Mouse (Mus musculus) embryonic stem cell, embryonic (primary cell): ENCODE results near the gene Gdpd2.

Experiments used
- CTCF ChIA-PET, 4 experiments: fragments of 300-600 bp in 2 of 4; fragments of 350-600 bp in 2 of 4; sonication (Branson Sonifier 250); formaldehyde crosslinking; loops; one replicate each; lab custom pipeline; 2022; ENCODE audit warnings: inconsistent platforms in 2 of 4; lab: Charles Lee
- POLR2A ChIA-PET, 4 experiments: fragments of 300-600 bp in 2 of 4; fragments of 350-600 bp in 2 of 4; sonication (Branson Sonifier 250); formaldehyde crosslinking; loops; one replicate each; lab custom pipeline; 2022; ENCODE audit warnings: antibody characterized with exemption in 4 of 4, inconsistent platforms in 1 of 4; lab: Charles Lee

The Gdpd2 gene

DNA sequence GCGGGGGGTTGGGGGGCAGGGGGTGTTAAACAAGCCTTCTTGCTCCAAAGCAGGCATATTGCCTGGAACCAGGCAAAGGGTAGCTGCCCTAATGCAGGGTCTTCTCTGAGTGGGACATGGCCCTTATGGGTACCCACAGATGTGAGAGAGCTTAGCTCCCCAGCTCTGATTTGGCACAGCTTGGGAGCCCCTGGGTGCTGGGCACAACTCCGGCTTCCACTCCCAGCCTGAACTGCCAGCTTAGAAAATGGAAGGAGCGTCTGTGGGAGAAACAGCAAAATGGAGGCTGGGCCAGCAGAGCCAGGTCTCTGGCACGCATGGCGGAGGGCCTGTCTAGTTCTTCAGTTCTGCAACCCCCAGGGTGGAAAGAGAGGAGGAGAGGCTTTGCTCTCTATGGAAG lies 39.6 kb downstream of the Gdpd2 start:
- ChIA-PET POLR2A (interaction anchor here in 2 of 4 experiments (1.5 to 1.8 kb wide), 2 partner anchors 7 to 38 kb away, joined by 3 to 5 read pairs; no protein-coding TSS in a partner anchor), CTCF (interaction anchor here in 1 of 4 experiments (0.7 kb wide), 1 partner anchor 9 kb away, joined by 4 read pairs; no protein-coding TSS in a partner anchor)

DNA sequence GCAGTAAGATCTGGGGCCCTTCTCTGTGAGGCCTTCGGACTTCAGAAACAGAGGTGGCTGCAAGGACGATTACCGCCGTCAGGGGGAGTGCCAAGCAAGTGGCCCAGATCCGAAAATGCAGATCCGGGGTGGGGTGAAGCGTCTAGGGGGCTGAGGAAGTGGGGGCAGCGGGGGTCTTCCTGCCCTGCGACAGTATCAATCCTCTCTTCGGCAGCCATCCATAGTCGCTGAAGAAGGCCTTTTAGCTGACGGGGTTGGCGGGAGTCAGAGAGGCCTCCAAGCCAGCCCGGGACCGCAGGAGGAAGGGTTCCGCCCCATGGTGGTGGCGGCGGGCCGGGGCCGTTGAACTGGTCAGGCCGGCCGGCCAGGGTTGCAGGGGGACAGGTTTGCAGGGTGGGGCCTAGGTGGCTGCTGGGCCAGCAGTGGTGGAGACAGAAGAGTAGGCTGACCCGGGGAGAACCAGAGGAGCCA lies 44.7 kb downstream of the Gdpd2 start:
- POLR2A ChIA-PET: no interaction called here
- CTCF ChIA-PET: interaction anchor here in 1 of 4 experiments (1.0 kb wide), 1 partner anchor 169 kb away, joined by 5 read pairs; no protein-coding TSS in a partner anchor

DNA sequence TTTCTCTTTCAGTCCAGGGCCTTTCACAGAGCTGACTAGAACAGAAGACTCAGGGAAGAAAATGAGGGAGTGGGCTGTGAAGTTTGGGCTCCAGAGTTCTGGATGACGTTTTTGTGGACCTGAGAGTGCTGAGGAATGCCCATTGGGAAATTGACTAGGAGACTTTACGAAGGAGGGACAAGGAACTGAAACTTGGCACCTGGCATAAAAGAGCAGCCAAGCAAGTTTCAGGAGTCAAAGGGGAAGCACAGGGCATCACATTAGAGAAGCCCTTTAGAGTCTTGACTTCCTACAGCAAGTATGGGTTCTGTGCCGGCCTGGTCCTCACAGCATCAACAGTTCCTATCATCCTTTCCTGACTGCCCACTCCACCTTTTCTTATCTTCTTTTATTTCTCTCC lies 45.7 kb downstream of the Gdpd2 start:
- CTCF ChIA-PET: no interaction called here
- POLR2A ChIA-PET: no interaction called here

DNA sequence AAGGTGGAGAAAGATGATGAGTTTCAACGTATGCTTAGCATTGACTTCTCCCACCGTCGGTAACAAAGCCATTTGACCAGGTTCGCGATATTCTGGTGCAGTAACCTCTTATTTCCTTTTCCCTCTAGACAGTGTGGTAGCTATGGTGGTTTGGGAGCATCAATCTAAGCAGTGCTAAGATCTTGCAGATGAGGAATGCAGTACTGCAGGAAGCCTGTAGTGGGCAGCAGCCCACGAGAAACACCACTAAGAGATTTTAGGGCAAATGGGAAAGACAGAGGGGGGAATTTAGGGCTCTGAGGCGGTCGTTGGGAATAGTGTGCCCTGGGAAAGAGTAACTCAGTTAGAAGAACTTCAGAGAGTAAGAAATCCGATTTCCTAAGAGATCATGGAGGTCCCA lies 46.8 kb downstream of the Gdpd2 start:
- POLR2A ChIA-PET: interaction anchor here in 2 of 4 experiments (0.6 to 1.5 kb wide), 9 partner anchors 8 to 1069 kb away, joined by 3 to 7 read pairs (median 3); partner anchors contain the start of genes Dlg3 (in 1 of the 2) and Kif4 (in 1 of the 2)
- CTCF ChIA-PET: interaction anchor here in 3 of 4 experiments (0.5 to 1.4 kb wide), 8 partner anchors 9 to 369 kb away, joined by 3 to 9 read pairs (median 6); partner anchors contain the start of gene Dlg3 (in 1 of the 3)

DNA sequence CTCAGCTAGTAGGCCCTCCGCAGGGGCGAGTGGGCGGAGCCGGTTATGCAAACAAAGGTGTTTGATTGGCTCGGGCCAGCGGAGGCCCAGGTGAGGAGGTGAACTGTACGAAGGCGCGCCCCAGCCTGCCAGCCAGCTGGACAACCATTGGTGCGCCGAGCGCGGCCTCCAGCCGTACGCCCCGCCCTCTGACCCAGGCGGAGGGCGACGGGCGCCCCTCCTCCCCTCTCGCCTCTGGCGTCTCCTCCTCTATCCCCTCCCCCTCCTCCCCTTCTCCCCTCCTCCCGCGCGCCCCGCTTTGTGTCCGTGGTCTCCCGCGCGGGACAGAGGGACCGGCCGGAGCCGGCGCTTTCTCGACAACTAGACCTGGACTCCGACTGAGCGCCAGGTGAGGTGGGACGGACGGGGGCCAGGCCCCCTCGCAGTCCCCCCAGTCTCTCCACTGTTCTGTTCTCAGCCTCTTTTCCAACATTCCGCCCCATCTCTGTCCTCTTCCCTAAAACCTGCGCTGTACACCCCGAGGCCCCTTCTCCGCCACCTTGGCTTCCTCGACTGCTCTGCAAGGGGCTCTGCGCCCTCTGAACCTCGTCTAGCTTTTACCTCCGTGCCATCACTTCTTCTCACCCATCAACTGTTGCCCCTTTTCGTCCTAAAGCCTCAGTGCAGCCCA lies 47.4 kb downstream of the Gdpd2 start:
- ChIA-PET CTCF (interaction anchor here in 3 of 4 experiments (0.5 to 1.4 kb wide), 8 partner anchors 10 to 369 kb away, joined by 3 to 9 read pairs (median 6); partner anchors contain the start of gene Dlg3 (in 1 of the 3)), POLR2A (interaction anchor here in 3 of 4 experiments (0.5 to 1.7 kb wide), 14 partner anchors 9 to 1070 kb away, joined by 3 to 7 read pairs (median 3); partner anchors contain the start of genes Dlg3 (in 1 of the 3) and Kif4 (in 1 of the 3))

DNA sequence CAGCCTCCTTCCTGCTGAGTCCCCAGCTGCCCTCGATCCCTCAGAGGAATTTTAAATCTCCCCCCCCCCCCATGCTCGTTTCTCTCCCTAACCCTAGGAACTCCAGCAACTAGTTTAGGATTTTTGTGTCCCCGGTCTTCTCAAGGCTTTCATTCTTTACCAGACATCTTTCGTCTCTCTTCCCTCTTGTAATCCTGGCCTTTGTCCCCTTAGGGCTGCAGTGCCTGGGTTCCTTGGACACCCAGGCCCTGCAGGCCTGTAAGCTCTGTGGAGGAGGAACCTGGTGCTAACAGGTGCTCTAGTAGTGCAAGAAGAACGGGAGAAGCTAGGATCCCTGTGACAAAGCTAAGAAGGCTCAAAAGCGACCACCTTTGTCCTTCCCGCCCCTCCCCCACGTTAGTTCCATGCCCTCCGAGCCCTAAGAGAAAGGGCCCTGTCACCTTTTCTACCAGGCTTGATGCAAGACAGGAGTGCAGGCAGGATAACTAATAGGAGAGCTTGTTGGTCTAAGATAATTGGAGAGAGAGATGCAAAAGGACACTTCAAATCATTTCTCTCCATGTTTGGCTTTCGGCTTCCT lies 48.1 kb downstream of the Gdpd2 start:
- ChIA-PET CTCF (interaction anchor here in 1 of 4 experiments (0.6 kb wide), 1 partner anchor 9 kb away, joined by 4 read pairs; no protein-coding TSS in a partner anchor), POLR2A (interaction anchor here in 3 of 4 experiments (0.6 to 1.7 kb wide), 6 partner anchors 10 to 555 kb away, joined by 3 to 9 read pairs (median 4); no protein-coding TSS in a partner anchor)

DNA sequence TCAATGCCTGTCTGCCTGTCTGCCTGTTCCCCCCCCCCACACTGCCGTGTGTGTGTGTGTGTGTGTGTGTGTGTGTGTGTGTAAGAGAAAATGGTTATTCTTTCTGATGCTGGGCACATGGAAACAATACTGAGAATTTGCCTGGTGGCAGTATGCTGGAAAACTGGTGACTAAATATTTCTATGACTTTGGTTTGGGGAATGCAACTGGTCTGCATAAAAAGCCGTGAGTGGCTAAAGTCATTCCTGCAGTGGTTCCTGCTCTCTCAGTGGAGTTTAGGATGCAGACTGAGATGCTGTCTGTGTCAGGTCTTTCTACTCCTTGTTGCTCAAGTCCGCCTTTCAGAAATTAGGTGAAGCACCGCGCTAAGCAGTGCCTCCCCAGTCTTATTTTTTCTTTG lies 48.7 kb downstream of the Gdpd2 start:
- ChIA-PET POLR2A (interaction anchor here in 1 of 4 experiments (1.6 to 1.7 kb wide), 2 partner anchors 18 to 304 kb away, joined by 3 to 6 read pairs; no protein-coding TSS in a partner anchor), CTCF (interaction anchor here in 1 of 4 experiments (0.6 kb wide), 1 partner anchor 9 kb away, joined by 4 read pairs; no protein-coding TSS in a partner anchor)
